Mouse (Mus musculus): ENCODE data around the gene Zg16. TPM values are rescaled to one million over a fixed set of nuclear protein-coding genes. Genes with fewer than 3 reads are reported as not detected.
A peak's percentile ranks its signal among the peaks of the same experiment; 100 is the strongest.

Zg16 gene
- polyA plus RNA-seq, 1 experiment from 2014 or later, result not detected

- Histone ChIP-seq H3K4me2 (ENCODE audit: low read depth, severe bottlenecking) (no peak overlapping the region), H3K4me3 (ENCODE audit: low read depth, low read length) (no peak overlapping the region), H3K9me3 (ENCODE audit: control insufficient read depth, low read length) (no peaks in the 10 kb centered on the region), H3K27ac (replicated peaks; ENCODE audit: low read depth, low read length) (no peak overlapping the region), H3K4me1 (ENCODE audit: control insufficient read depth, insufficient read depth, low read length) (no peaks in the 10 kb centered on the region), H3K36me3 (ENCODE audit: control insufficient read depth, insufficient read depth, low read length) (no peaks in the 10 kb centered on the region), H3K9ac (ENCODE audit: low read length) (no peak overlapping the region), H3K27me3 (ENCODE audit: control insufficient read depth, insufficient read depth, low read length) (no peaks in the 10 kb centered on the region)
- no peak for ATAC-seq (ENCODE audit: insufficient number of reproducible peaks, low FRiP score, low TSS enrichment, low read depth)
- DNase-seq (ENCODE audit: low spot score), result no peak
- WGBS, result 77% methylated on average over 4 of the region's 4 CpGs
These were observed 16.2 kb downstream of the Zg16 start for GRCm38 (mm10) chr7:127070871-127071413.

GRCm38 (mm10) chr7:127066317-127066716, 20.8 kb downstream of the Zg16 start:
- WGBS, result 84% methylated on average over 4 of the region's 4 CpGs
- Histone ChIP-seq H3K9ac (ENCODE audit: low read length) (no peak overlapping the region), H3K36me3 (ENCODE audit: control insufficient read depth, insufficient read depth, low read length) (no peaks in the 10 kb centered on the region), H3K27me3 (ENCODE audit: control insufficient read depth, insufficient read depth, low read length) (no peaks in the 10 kb centered on the region), H3K4me3 (ENCODE audit: low read depth, low read length) (no peak overlapping the region), H3K27ac (replicated peaks; ENCODE audit: low read depth, low read length) (no peak overlapping the region), H3K4me1 (ENCODE audit: control insufficient read depth, insufficient read depth, low read length) (no peaks in the 10 kb centered on the region), H3K9me3 (ENCODE audit: control insufficient read depth, low read length) (no peaks in the 10 kb centered on the region), H3K4me2 (ENCODE audit: low read depth, severe bottlenecking) (no peak overlapping the region)
- DNase-seq (ENCODE audit: low spot score), result no peak
- no peak for ATAC-seq (ENCODE audit: insufficient number of reproducible peaks, low FRiP score, low TSS enrichment, low read depth)

GRCm38 (mm10) chr7:127065538-127065937, 21.6 kb downstream of the Zg16 start:
- H3K27ac ChIP-seq (replicated peaks; ENCODE audit: low read depth, low read length), result no peak overlapping the region
- H3K4me1 ChIP-seq (ENCODE audit: control insufficient read depth, insufficient read depth, low read length), result no peaks in the 10 kb centered on the region
- no peaks in the 10 kb centered on the region for H3K36me3 ChIP-seq (ENCODE audit: control insufficient read depth, insufficient read depth, low read length)
- no peak for DNase-seq (ENCODE audit: low spot score)
- no peak overlapping the region for H3K4me2 ChIP-seq (ENCODE audit: low read depth, severe bottlenecking)
- ATAC-seq (ENCODE audit: insufficient number of reproducible peaks, low FRiP score, low TSS enrichment, low read depth), result no peak
- H3K9ac ChIP-seq (ENCODE audit: low read length), result no peak overlapping the region
- no peaks in the 10 kb centered on the region for H3K9me3 ChIP-seq (ENCODE audit: control insufficient read depth, low read length)
- 90% methylated on average over 6 of the region's 6 CpGs for WGBS
- no peak overlapping the region for H3K4me3 ChIP-seq (ENCODE audit: low read depth, low read length)
- no peaks in the 10 kb centered on the region for H3K27me3 ChIP-seq (ENCODE audit: control insufficient read depth, insufficient read depth, low read length)

GRCm38 (mm10) chr7:127055026-127055585, 32.0 kb downstream of the Zg16 start:
- no peaks in the 10 kb centered on the region for H3K9me3 ChIP-seq (ENCODE audit: control insufficient read depth, low read length)
- WGBS, result 72% methylated on average over 5 of the region's 5 CpGs
- H3K4me3 ChIP-seq (ENCODE audit: low read depth, low read length), result no peak overlapping the region
- DNase-seq (ENCODE audit: low spot score) (no peak), ATAC-seq (ENCODE audit: insufficient number of reproducible peaks, low FRiP score, low TSS enrichment, low read depth) (no peak)
- no peaks in the 10 kb centered on the region for H3K4me1 ChIP-seq (ENCODE audit: control insufficient read depth, insufficient read depth, low read length)
- H3K9ac ChIP-seq (ENCODE audit: low read length), result no peak overlapping the region
- H3K4me2 ChIP-seq (ENCODE audit: low read depth, severe bottlenecking), result no peak overlapping the region
- H3K27me3 ChIP-seq (ENCODE audit: control insufficient read depth, insufficient read depth, low read length), result no peaks in the 10 kb centered on the region
- H3K36me3 ChIP-seq (ENCODE audit: control insufficient read depth, insufficient read depth, low read length), result no peaks in the 10 kb centered on the region
- no peak overlapping the region for H3K27ac ChIP-seq (replicated peaks; ENCODE audit: low read depth, low read length)

- Histone ChIP-seq H3K9me3 (ENCODE audit: control insufficient read depth, low read length) (no peaks in the 10 kb centered on the region), H3K27me3 (ENCODE audit: control insufficient read depth, insufficient read depth, low read length) (no peaks in the 10 kb centered on the region), H3K27ac (replicated peaks; ENCODE audit: low read depth, low read length) (peak within 1 kb of the TSS; percentile 50; the same call in 1 of the 2 replicates), H3K4me3 (ENCODE audit: low read depth, low read length) (peak within 1 kb of the TSS; percentile 92), H3K4me2 (ENCODE audit: low read depth, severe bottlenecking) (peak within 1 kb of the TSS; percentile 79), H3K36me3 (ENCODE audit: control insufficient read depth, insufficient read depth, low read length) (peaks cover 3% of the 10 kb centered on the region; the same call in 1 of the 2 replicates), H3K4me1 (ENCODE audit: control insufficient read depth, insufficient read depth, low read length) (0 out of 2 replicates have a peak, but pooled peaks cover 10% of the 10 kb centered on the region), H3K9ac (ENCODE audit: low read length) (peak within 1 kb of the TSS; percentile 84)
- ATAC-seq (ENCODE audit: insufficient number of reproducible peaks, low FRiP score, low TSS enrichment, low read depth) (peak; percentile 80; the same call in 1 of the 2 replicates), DNase-seq (ENCODE audit: low spot score) (peak; percentile 90)
- WGBS, result under 1% methylated on average over 53 of the region's 53 CpGs
These were observed 45.1 kb downstream of the Zg16 start, which contains the start of gene Kif22 for GRCm38 (mm10) chr7:127041851-127042672. Gene Kif22 (minus strand): TSS chr7:127042471.

- H3K27ac ChIP-seq (replicated peaks; ENCODE audit: low read depth, low read length), result no peak overlapping the region
- no peak overlapping the region for H3K9ac ChIP-seq (ENCODE audit: low read length)
- no peak overlapping the region for H3K4me3 ChIP-seq (ENCODE audit: low read depth, low read length)
- peaks cover 7% of the 10 kb centered on the region for H3K4me1 ChIP-seq (ENCODE audit: control insufficient read depth, insufficient read depth, low read length)
- no peak overlapping the region for H3K4me2 ChIP-seq (ENCODE audit: low read depth, severe bottlenecking)
- H3K36me3 ChIP-seq (ENCODE audit: control insufficient read depth, insufficient read depth, low read length), result peaks cover 40% of the 10 kb centered on the region
- no peaks in the 10 kb centered on the region for H3K27me3 ChIP-seq (ENCODE audit: control insufficient read depth, insufficient read depth, low read length)
- no peaks in the 10 kb centered on the region for H3K9me3 ChIP-seq (ENCODE audit: control insufficient read depth, low read length)
- DNase-seq (ENCODE audit: low spot score) (no peak), ATAC-seq (ENCODE audit: insufficient number of reproducible peaks, low FRiP score, low TSS enrichment, low read depth) (no peak)
- 75% methylated on average over 1 of the region's 1 CpGs for WGBS
These were observed 55.9 kb downstream of the Zg16 start for GRCm38 (mm10) chr7:127031244-127031643.

GRCm38 (mm10) chr7:127030172-127030571, 57.0 kb downstream of the Zg16 start:
- no peak overlapping the region for H3K4me3 ChIP-seq (ENCODE audit: low read depth, low read length)
- peaks cover 7% of the 10 kb centered on the region for H3K4me1 ChIP-seq (ENCODE audit: control insufficient read depth, insufficient read depth, low read length)
- no peaks in the 10 kb centered on the region for H3K9me3 ChIP-seq (ENCODE audit: control insufficient read depth, low read length)
- H3K27me3 ChIP-seq (ENCODE audit: control insufficient read depth, insufficient read depth, low read length), result no peaks in the 10 kb centered on the region
- peaks cover 37% of the 10 kb centered on the region for H3K36me3 ChIP-seq (ENCODE audit: control insufficient read depth, insufficient read depth, low read length)
- DNase-seq (ENCODE audit: low spot score), result no peak
- no peak overlapping the region for H3K27ac ChIP-seq (replicated peaks; ENCODE audit: low read depth, low read length)
- H3K4me2 ChIP-seq (ENCODE audit: low read depth, severe bottlenecking), result no peak overlapping the region
- 100% methylated on average over 1 of the region's 1 CpGs for WGBS
- no peak overlapping the region for H3K9ac ChIP-seq (ENCODE audit: low read length)
- ATAC-seq (ENCODE audit: insufficient number of reproducible peaks, low FRiP score, low TSS enrichment, low read depth), result no peak

GRCm38 (mm10) chr7:127027885-127028284, 59.2 kb downstream of the Zg16 start:
- Histone ChIP-seq H3K36me3 (ENCODE audit: control insufficient read depth, insufficient read depth, low read length) (peaks cover 35% of the 10 kb centered on the region), H3K4me3 (ENCODE audit: low read depth, low read length) (peak overlapping the region; percentile 97), H3K9me3 (ENCODE audit: control insufficient read depth, low read length) (no peaks in the 10 kb centered on the region), H3K9ac (ENCODE audit: low read length) (peak overlapping the region; percentile 64), H3K27me3 (ENCODE audit: control insufficient read depth, insufficient read depth, low read length) (no peaks in the 10 kb centered on the region), H3K4me2 (ENCODE audit: low read depth, severe bottlenecking) (peak overlapping the region; percentile 52), H3K4me1 (ENCODE audit: control insufficient read depth, insufficient read depth, low read length) (peaks cover 23% of the 10 kb centered on the region), H3K27ac (replicated peaks; ENCODE audit: low read depth, low read length) (peak overlapping the region; percentile 98)
- no peak for ATAC-seq (ENCODE audit: insufficient number of reproducible peaks, low FRiP score, low TSS enrichment, low read depth)
- peak; percentile 43 for DNase-seq (ENCODE audit: low spot score)
- WGBS, result 74% methylated on average over 8 of the region's 8 CpGs
